Mouse (Mus musculus) MEL (cell line): Measurements from ENCODE around the gene BC051665.

Experiments used
- CHD1 ChIP-seq: IDR thresholded peaks from 2 replicates; pipeline ENCODE4 v1.6.1; 2012; ENCODE audit warnings: low read depth, mild to moderate bottlenecking, inconsistent platforms, low read length, improper control_type of control experiment
- CTCF ChIP-seq, 3 experiments: IDR thresholded peaks in 2 of 3; conservative IDR thresholded peaks in 1 of 3; 2 replicates each; pipeline ENCODE4 v1.5.1; 2011 to 2012; ENCODE audit warnings: low read length in 3 of 3, low read depth in 2 of 3, mild to moderate bottlenecking in 2 of 3, improper control_type of control experiment in 1 of 3, inconsistent platforms in 1 of 3, mixed read lengths in 1 of 3, moderate library complexity in 1 of 3; ENCODE audit not compliant: control insufficient read depth in 1 of 3, insufficient read depth in 1 of 3, poor library complexity in 1 of 3, severe bottlenecking in 1 of 3
- E2F4 ChIP-seq: IDR thresholded peaks from 2 replicates; pipeline ENCODE4 v1.6.1; 2011; ENCODE audit warnings: low read depth, low read length, improper control_type of control experiment, borderline replicate concordance
- GATA1 ChIP-seq: IDR thresholded peaks from 2 replicates; pipeline ENCODE4 v1.6.1; 2011; ENCODE audit warnings: low read depth, low read length, improper control_type of control experiment
- MYC ChIP-seq: IDR thresholded peaks from 2 replicates; pipeline ENCODE4 v1.6.1; 2011; ENCODE audit warnings: low read depth, mild to moderate bottlenecking, low read length, improper control_type of control experiment, moderate library complexity
- POLR2A ChIP-seq, 2 experiments: IDR thresholded peaks; 2 replicates each; pipeline ENCODE4 v1.6.1; 2011 to 2012; ENCODE audit warnings: low read length in 2 of 2, mild to moderate bottlenecking in 2 of 2, control low read depth in 1 of 2, improper control_type of control experiment in 1 of 2, low read depth in 1 of 2, moderate library complexity in 1 of 2; ENCODE audit not compliant: control insufficient read depth in 1 of 2, insufficient read depth in 1 of 2, poor library complexity in 1 of 2
- ZC3H11A ChIP-seq: IDR thresholded peaks from 2 replicates; pipeline ENCODE4 v1.6.1; 2012; ENCODE audit warnings: low read depth, mild to moderate bottlenecking, inconsistent platforms, low read length, improper control_type of control experiment
- ZMIZ1 ChIP-seq: IDR thresholded peaks from 2 replicates; pipeline ENCODE4 v1.6.1; 2012; ENCODE audit warnings: low read depth, mild to moderate bottlenecking, inconsistent platforms, low read length, improper control_type of control experiment, moderate library complexity

DNA sequence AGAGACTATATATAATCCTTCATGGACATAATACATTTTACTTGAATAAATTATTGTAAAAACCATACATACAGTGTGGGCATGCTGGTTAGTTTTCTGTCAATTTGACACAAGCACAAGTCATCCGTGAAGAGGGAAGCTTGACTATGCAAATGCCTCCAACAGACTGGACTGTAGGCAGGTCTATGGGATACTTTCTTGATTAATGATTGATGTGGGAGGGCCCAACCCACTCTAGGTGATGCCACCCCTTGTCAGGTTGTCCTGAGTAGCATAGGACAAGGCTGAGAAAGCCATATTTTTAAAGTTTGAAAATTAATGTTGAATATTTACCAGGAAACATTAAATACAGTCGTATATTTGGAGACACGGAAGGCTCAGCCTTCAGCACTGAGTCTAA lies 5.6 kb downstream of the BC051665 start:
- TF ChIP-seq ZC3H11A (no peak), GATA1 (no peak), ZMIZ1 (no peak), MYC (no peak), POLR2A (IDR thresholded peaks at IDR 0.05; ENCODE audit: control insufficient read depth in 1 of 2, insufficient read depth in 1 of 2, low read depth in 1 of 2, low read length in 2 of 2, poor library complexity in 1 of 2) (no peak), CTCF (IDR thresholded peaks at IDR 0.05 in 2 of 3, conservative IDR thresholded peaks at IDR 0.05 in 1 of 3; ENCODE audit: control insufficient read depth in 1 of 3, insufficient read depth in 1 of 3, low read depth in 2 of 3, low read length in 3 of 3, poor library complexity in 1 of 3, severe bottlenecking in 1 of 3) (no peak), E2F4 (no peak), CHD1 (no peak)
